Mouse (Mus musculus): ENCODE results near the gene Ptprd.

- no peak for TF ChIP-seq POLR2A (IDR thresholded peaks at IDR 0.05; ENCODE audit: borderline replicate concordance, extremely low read depth, insufficient read depth, insufficient read length, poor library complexity, severe bottlenecking)
- TF ChIP-seq CTCF (IDR thresholded peaks at IDR 0.05; ENCODE audit: borderline replicate concordance, extremely low read depth, insufficient read depth, insufficient read length) = no peak
Observed at GRCm38 (mm10) chr4:77537843-77538242, 673.9 kb downstream of the Ptprd start.
